Mouse (Mus musculus) activated CD4-positive, CD25-positive, alpha-beta regulatory T cell, adult 4 months (primary cell): Measurements from ENCODE around the gene Ifna6. TPM values are rescaled to one million over a fixed set of nuclear protein-coding genes. Genes with fewer than 3 reads are reported as not detected.

Experiments
- ATAC-seq: one replicate; pipeline ENCODE4 v1.8.0; 2017
- polyA plus RNA-seq, 2 experiments: library from polyadenylated mRNA; unstranded; fragments of 100-300 nt; shearing (Covaris generic); gene quantifications; one replicate each; pipeline ENCODE4 v1.2.1; 2017

Ifna6 gene
- polyA plus RNA-seq, 2 experiments from 2014 or later = not detected

GRCm38 (mm10) chr4:88849698-88850097 lies 22.5 kb downstream of the Ifna6 start, which contains the start of gene Ifna1:
Ifna1 (plus strand) TSS chr4:88850087.
- no peak for ATAC-seq

- ATAC-seq = no peak
Measured at GRCm38 (mm10) chr4:88851026-88851763, 24.0 kb downstream of the Ifna6 start.

- no peak for ATAC-seq
Measured at GRCm38 (mm10) chr4:88859214-88859613, 32.0 kb downstream of the Ifna6 start.

- ATAC-seq = no peak
Measured at GRCm38 (mm10) chr4:88863309-88863708, 36.1 kb downstream of the Ifna6 start.

GRCm38 (mm10) chr4:88864599-88864998 lies 37.4 kb downstream of the Ifna6 start:
- peak; percentile 89 for ATAC-seq

- peak; percentile 2 for ATAC-seq
Measured at GRCm38 (mm10) chr4:88865011-88865569, 37.9 kb downstream of the Ifna6 start.

GRCm38 (mm10) chr4:88867366-88867925 lies 40.2 kb downstream of the Ifna6 start:
- peak; percentile 50 for ATAC-seq

GRCm38 (mm10) chr4:88867926-88868911 lies 41.0 kb downstream of the Ifna6 start:
- peak; percentile 51 for ATAC-seq

GRCm38 (mm10) chr4:88872691-88873090 lies 45.5 kb downstream of the Ifna6 start:
- no peak for ATAC-seq

GRCm38 (mm10) chr4:88875435-88876095 lies 48.3 kb downstream of the Ifna6 start:
- peak; percentile 55 for ATAC-seq

GRCm38 (mm10) chr4:88876520-88876919 lies 49.3 kb downstream of the Ifna6 start:
- no peak for ATAC-seq

Other genes with a start within 250 kb of the Ifna6 start
- not detected for gene Ifna9, start 235.0 kb upstream of the Ifna6 start, polyA plus RNA-seq
- gene Ifna12, start 224.0 kb upstream of the Ifna6 start, polyA plus RNA-seq = not detected
- gene C87499, start 193.0 kb upstream of the Ifna6 start, polyA plus RNA-seq = not detected
- gene Ifna13, start 183.0 kb upstream of the Ifna6 start, polyA plus RNA-seq = not detected
- gene Ifna16, start 150.5 kb upstream of the Ifna6 start, polyA plus RNA-seq = not detected
- not detected for gene Ifna2, start 143.5 kb upstream of the Ifna6 start, polyA plus RNA-seq
- gene Ifnab, start 136.1 kb upstream of the Ifna6 start, polyA plus RNA-seq = not detected
- not detected for gene Gm26566, start 105.6 kb upstream of the Ifna6 start, polyA plus RNA-seq
- 10 to 100 TPM; 31.9 to 33.2 TPM for gene Klhl9, start 105.0 kb upstream of the Ifna6 start, polyA plus RNA-seq
- not detected for gene Gm13271, start 72.5 kb upstream of the Ifna6 start, polyA plus RNA-seq
- gene Gm13283, start 67.3 kb upstream of the Ifna6 start, polyA plus RNA-seq = under 1 TPM in 1 of 2 experiments, not detected in 1; 0.37 TPM
- not detected for gene Gm13290, start 53.6 kb upstream of the Ifna6 start, polyA plus RNA-seq
- not detected for gene Gm13289, start 50.5 kb upstream of the Ifna6 start, polyA plus RNA-seq
- not detected for gene Gm13272, start 47.6 kb upstream of the Ifna6 start, polyA plus RNA-seq
- not detected for gene Ifnz, start 45.3 kb upstream of the Ifna6 start, polyA plus RNA-seq
- gene Gm13276, start 41.7 kb upstream of the Ifna6 start, polyA plus RNA-seq = not detected
- gene Gm13277, start 38.8 kb upstream of the Ifna6 start, polyA plus RNA-seq = not detected
- gene Gm13278, start 35.9 kb upstream of the Ifna6 start, polyA plus RNA-seq = not detected
- not detected for gene Gm13275, start 32.9 kb upstream of the Ifna6 start, polyA plus RNA-seq
- gene Gm13279, start 30.0 kb upstream of the Ifna6 start, polyA plus RNA-seq = not detected
- gene Gm13285, start 27.8 kb upstream of the Ifna6 start, polyA plus RNA-seq = under 1 TPM in 1 of 2 experiments, not detected in 1; 0.38 TPM
- gene Gm13287, start 24.2 kb upstream of the Ifna6 start, polyA plus RNA-seq = not detected
- gene Gm13288, start 21.9 kb upstream of the Ifna6 start, polyA plus RNA-seq = not detected
- not detected for gene Ifna7, start 11.2 kb upstream of the Ifna6 start, polyA plus RNA-seq
- gene Ifna11, start 7.5 kb upstream of the Ifna6 start, polyA plus RNA-seq = not detected
- not detected for gene Ifna5, start 8.1 kb downstream of the Ifna6 start, polyA plus RNA-seq
- gene Ifna4, start 14.4 kb downstream of the Ifna6 start, polyA plus RNA-seq = not detected
- gene Ifna1, start 22.7 kb downstream of the Ifna6 start, polyA plus RNA-seq = not detected
- gene Ifne, start 52.8 kb downstream of the Ifna6 start, polyA plus RNA-seq = not detected